22 mouse cellular contexts compared by ENCODE assay signal in the genomic region with DNA sequence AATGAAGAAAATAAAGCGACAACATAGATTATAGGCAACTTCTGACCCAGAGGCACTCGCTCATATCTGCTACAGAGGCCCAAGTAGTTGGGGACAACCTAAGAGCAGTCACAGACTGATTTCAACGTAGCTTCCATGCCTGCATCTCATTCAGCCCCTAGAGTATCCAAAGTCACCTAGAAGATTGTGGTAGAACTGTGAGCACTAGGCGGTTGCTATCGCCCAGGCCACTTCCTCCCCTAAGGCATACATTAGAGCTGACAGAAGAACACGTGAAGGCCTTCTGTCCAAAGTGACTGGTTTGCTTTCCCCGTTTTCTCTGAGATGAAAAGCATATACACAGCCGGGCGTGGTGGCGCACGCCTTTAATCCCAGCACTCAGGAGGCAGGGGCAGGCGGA. TPM values are rescaled to one million over a fixed set of nuclear protein-coding genes. Genes with fewer than 3 reads are reported as not detected.
"Had no signal": no experiment of that assay in that cellular context is flagged by ENCODE, and none has a peak within 500 bp of the region (broad histone marks: within the 10 kb centered on the region; RNA-seq: fewer than 3 reads in every experiment).

No protein-coding gene starts in this region.

- H3K27ac ChIP-seq: liver, embryonic 15.5 days; midbrain, embryonic 10.5 days; midbrain, embryonic 13.5 days; midbrain, embryonic 15.5 days; neural tube, embryonic 13.5 days; neural tube, embryonic 15.5 days had no signal

- H3K9me3 ChIP-seq: liver, embryonic 15.5 days; midbrain, embryonic 10.5 days; midbrain, embryonic 13.5 days; midbrain, embryonic 15.5 days; neural tube, embryonic 13.5 days; neural tube, embryonic 15.5 days had no signal

- H3K9ac ChIP-seq: liver, embryonic 15.5 days; lung, embryonic 14.5 days; midbrain, embryonic 15.5 days; neural tube, embryonic 13.5 days; neural tube, embryonic 15.5 days had no signal

- ATAC-seq: midbrain, embryonic 13.5 days; midbrain, embryonic 15.5 days had no signal

- H3K4me2 ChIP-seq: lung, embryonic 14.5 days; midbrain, embryonic 13.5 days; midbrain, embryonic 15.5 days; neural tube, embryonic 13.5 days; neural tube, embryonic 15.5 days had no signal

- H3K4me3 ChIP-seq: liver, embryonic 15.5 days; midbrain, embryonic 10.5 days; midbrain, embryonic 13.5 days; midbrain, embryonic 15.5 days; myocyte; neural tube, embryonic 13.5 days; neural tube, embryonic 15.5 days had no signal

- DNase-seq: lung, adult 18-20 months; lung, embryonic 14.5 days; lung, postnatal 10 days; lung, postnatal 4 days; retina, postnatal 1 day; right cerebral cortex, adult 18-20 months; right cerebral cortex, postnatal 25 days; right cerebral cortex, postnatal 4 days; spleen, adult 18-20 months; thymus, adult 18-20 months; thymus, postnatal 14 days; thymus, postnatal 36 days had no signal

- H3K27me3 ChIP-seq: liver, embryonic 15.5 days; midbrain, embryonic 13.5 days; midbrain, embryonic 15.5 days; neural tube, embryonic 13.5 days; neural tube, embryonic 15.5 days had no signal

RNA-seq across cellular contexts. Expression of gene Asb16, which starts 45.8 kb away (rescaled TPM):
- polyA plus RNA-seq: midbrain, embryonic 13.5 days; neural tube, embryonic 11.5 days; neural tube, embryonic 13.5 days; stomach, embryonic 14.5 days had no signal

RNA-seq across cellular contexts. Expression of gene Slc4a1, which starts 51.7 kb away (rescaled TPM):
- polyA plus RNA-seq: myocyte; small intestine, adult 2 months had no signal
